Mouse (Mus musculus) kidney, embryonic 15.5 days (tissue): ENCODE results near the gene Mettl2. TPM values are rescaled to one million over a fixed set of nuclear protein-coding genes. Genes with fewer than 3 reads are reported as not detected.
"Not testable (repeated sequence)": the region's sequence is repeated elsewhere in the genome, so short reads cannot be mapped to it uniquely, and the experiment has no call there.

Experiments
- ATAC-seq: fragments of 200-750 bp; cut with Nextera tagmentation; replicated peaks from 2 replicates; pipeline ENCODE4 v1.8.0; 2017; ENCODE audit warnings: moderate TSS enrichment; ENCODE audit not compliant: low FRiP score
- H3K27ac ChIP-seq: fragments of 300-500 bp; sonication (generic); 2 replicates; pipeline ENCODE4 v1.5.1; 2015; ENCODE audit warnings: mild to moderate bottlenecking, inconsistent platforms
- H3K27me3 ChIP-seq: fragments of 300-500 bp; sonication (generic); 2 replicates; pipeline ENCODE4 v1.6.1; 2015; ENCODE audit warnings: inconsistent platforms
- H3K36me3 ChIP-seq: fragments of 300-500 bp; sonication (generic); 2 replicates; pipeline ENCODE4 v1.6.1; 2015; ENCODE audit warnings: inconsistent platforms
- H3K4me1 ChIP-seq: fragments of 300-500 bp; sonication (generic); 2 replicates; pipeline ENCODE4 v1.6.1; 2015; ENCODE audit warnings: inconsistent platforms
- H3K4me2 ChIP-seq: fragments of 300-500 bp; sonication (generic); 2 replicates; pipeline ENCODE4 v1.6.1; 2015; ENCODE audit warnings: moderate library complexity, mild to moderate bottlenecking, inconsistent platforms
- H3K4me3 ChIP-seq: fragments of 300-500 bp; sonication (generic); replicated peaks from 2 replicates; pipeline ENCODE4 v1.5.1; 2015; ENCODE audit warnings: mild to moderate bottlenecking, inconsistent platforms
- H3K9ac ChIP-seq: fragments of 300-500 bp; sonication (generic); 2 replicates; pipeline ENCODE4 v1.6.1; 2015; ENCODE audit warnings: mild to moderate bottlenecking, inconsistent platforms
- H3K9me3 ChIP-seq: fragments of 300-500 bp; sonication (generic); replicated peaks from 2 replicates; pipeline ENCODE4 v1.6.1; 2016; ENCODE audit warnings: inconsistent platforms
- WGBS: fragments of 180-500 bp; shearing (Covaris S2); methylation state at CpG from one replicate; pipeline ENCODE4 v1.1.7; 2015; ENCODE audit warnings: mixed read lengths; 5-methylcytosine and 5-hydroxymethylcytosine counted together
- polyA plus RNA-seq: library from polyadenylated mRNA; unstranded; fragments of >200 nt; fragmentation: Nextera tagmentation; extraction: Ambion mirVana; gene quantifications from 2 replicates; pipeline ENCODE4 v1.2.1, GENCODE M21; 2015

Gene Mettl2
- polyA plus RNA-seq = 45.6 TPM in 2 replicates

DNA sequence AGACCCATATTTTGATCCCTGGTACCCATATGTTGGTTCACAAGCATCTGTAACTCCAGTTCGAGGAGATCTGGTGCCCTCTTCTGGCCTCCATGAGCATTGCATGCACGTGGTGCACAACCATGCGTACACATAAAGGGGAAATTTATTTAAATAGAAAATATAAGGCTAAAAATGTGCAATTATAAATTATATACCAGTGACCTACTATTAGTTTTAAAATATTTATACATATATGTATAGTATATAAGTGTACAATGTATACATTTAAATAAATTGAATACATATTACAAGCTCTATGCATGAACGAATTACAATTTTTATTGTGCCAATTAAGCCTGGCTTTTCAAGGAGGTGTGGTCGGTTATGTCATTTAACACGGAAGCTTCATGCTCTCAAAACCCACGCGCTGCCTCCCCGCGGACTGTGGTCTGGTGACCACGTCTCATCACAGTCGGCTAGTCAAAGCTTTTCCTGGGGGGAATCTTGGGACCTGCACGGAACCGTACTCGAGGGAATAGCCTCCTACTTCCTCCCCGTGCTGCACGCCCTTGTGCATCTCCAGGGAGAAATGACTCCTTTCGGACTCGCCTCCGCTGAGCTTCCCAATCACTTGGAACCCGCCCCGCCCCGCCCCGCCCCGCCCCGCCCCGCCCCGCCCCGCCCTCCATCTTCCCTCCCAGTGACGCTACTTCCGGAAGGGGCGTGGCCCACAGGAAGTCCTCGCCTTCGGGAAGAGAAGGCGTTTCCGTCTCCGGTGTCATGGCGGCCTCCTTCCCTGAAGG is at the start of gene Mettl2:
Gene Mettl2, plus strand, starts transcription at position 691 of the 785 bp plus-strand sequence.
- Histone ChIP-seq H3K4me1 (peaks cover 23% of the 10 kb centered on the region), H3K9ac (peak within 1 kb of the TSS; percentile 88), H3K4me2 (peak within 1 kb of the TSS; percentile 75), H3K9me3 (no peaks in the 10 kb centered on the region), H3K27ac (peak within 1 kb of the TSS; percentile 86), H3K27me3 (no peaks in the 10 kb centered on the region), H3K4me3 (peak within 1 kb of the TSS; percentile 100), H3K36me3 (peaks cover 23% of the 10 kb centered on the region)
- ATAC-seq = peak; percentile 91
- WGBS = 1% methylated on average over 38 of the region's 38 CpGs

DNA sequence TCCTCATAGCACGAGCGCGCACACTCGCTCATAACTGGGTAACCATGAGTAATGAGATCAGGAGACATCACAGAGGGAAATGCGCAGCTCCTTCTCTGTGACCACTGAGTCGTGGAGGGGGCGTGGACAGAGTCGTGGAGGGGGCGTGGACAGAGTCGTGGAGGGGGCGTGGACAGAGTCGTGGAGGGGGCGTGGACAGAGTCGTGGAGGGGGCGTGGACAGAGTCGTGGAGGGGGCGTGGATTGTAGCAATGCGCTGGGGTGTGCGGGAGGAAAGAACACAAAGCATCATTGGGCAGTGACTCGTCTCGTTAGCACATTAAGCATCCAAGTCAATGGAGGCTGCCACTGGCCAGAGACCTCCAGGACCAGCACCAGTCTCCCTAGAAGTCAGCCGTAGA is 13.8 kb upstream of the Mettl2 start:
- H3K4me2 ChIP-seq = 0 out of 2 replicates have a peak overlapping the region, but pooled peaks have one; percentile 1
- H3K4me3 ChIP-seq, H3K27ac ChIP-seq, H3K4me1 ChIP-seq, H3K9ac ChIP-seq, H3K27me3 ChIP-seq, H3K36me3 ChIP-seq, H3K9me3 ChIP-seq: not testable (repeated sequence)
- WGBS = 78% methylated on average over 22 of the region's 22 CpGs
- 0 out of 2 replicates have a peak, but pooled peaks have one; percentile 29 for ATAC-seq

DNA sequence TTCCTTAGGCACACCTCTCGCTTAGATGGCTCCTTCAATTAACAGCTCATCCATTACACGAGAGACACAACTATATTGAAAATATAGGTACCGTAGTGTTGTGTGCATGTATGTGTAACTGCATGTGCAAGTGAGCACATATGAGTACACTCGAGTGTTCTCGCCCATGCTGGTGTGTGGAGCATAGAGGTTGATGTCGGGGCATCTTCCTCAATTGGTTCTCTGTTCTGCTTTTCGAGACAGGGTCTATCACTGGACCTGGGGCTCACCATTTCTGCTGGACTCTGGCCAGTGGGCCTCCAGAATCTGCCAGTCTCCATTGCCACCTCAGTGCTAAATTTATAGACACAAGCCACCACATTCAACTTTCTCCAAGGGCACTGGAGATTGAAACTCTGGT is 8.4 kb upstream of the Mettl2 start:
- H3K9ac ChIP-seq = no peak overlapping the region
- H3K36me3 ChIP-seq = no peaks in the 10 kb centered on the region
- WGBS = 90% methylated on average over 7 of the region's 7 CpGs
- H3K9me3 ChIP-seq = no peaks in the 10 kb centered on the region
- no peaks in the 10 kb centered on the region for H3K27me3 ChIP-seq
- no peak overlapping the region for H3K4me2 ChIP-seq
- no peak overlapping the region for H3K27ac ChIP-seq
- no peaks in the 10 kb centered on the region for H3K4me1 ChIP-seq
- no peak overlapping the region for H3K4me3 ChIP-seq
- no peak for ATAC-seq

DNA sequence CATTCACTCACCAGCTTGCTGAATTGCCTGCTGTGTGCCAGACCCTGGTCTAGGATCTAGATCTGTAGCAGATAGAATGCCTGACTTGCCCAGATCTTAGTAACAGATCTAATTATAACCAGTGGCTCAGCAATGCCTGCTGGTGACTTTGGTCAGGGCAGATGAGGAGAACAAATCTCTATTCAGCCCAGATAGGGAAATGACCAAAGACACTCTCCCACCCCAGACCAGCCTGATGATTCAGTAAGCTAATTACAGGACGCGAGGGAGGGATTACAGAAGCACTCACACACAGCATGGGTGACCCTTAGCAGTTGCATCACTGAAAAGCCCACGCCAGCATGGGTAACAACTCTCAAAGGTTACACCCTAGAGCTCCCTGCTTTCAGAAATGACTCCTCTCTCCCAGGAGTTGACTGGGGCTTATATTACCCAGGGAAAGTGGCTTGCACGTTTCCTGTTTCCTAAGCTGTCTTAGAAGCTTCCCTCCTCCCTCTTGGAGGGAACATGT is 5.6 kb upstream of the Mettl2 start:
- Histone ChIP-seq H3K4me2 (no peak overlapping the region), H3K9ac (no peak overlapping the region), H3K4me1 (peaks cover 10% of the 10 kb centered on the region; the same call in 1 of the 2 replicates), H3K27ac (no peak overlapping the region), H3K9me3 (no peaks in the 10 kb centered on the region), H3K36me3 (no peaks in the 10 kb centered on the region), H3K27me3 (no peaks in the 10 kb centered on the region), H3K4me3 (no peak overlapping the region)
- ATAC-seq = no peak
- 32% methylated on average over 4 of the region's 4 CpGs for WGBS

DNA sequence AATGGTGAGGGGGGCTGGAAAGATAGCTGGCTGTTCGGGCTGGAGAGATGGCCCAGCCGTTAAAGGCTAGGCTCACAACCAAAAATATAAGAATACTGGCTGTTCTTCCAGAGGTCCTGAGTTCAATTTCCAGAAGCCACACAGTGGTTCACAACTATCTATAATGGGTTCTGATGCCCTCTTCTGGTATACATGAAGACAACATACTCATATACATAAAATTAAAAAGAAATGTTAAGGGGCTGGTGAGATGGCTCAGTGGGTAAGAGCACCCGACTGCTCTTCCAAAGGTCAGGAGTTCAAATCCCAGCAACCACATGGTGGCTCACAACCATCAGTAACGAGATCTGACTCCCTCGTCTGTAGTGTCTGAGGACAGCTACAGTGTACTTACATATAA is 4.4 kb upstream of the Mettl2 start:
- WGBS = 69% methylated on average over 5 of the region's 5 CpGs
- not testable (repeated sequence) for ATAC-seq, H3K27me3 ChIP-seq, H3K9me3 ChIP-seq, H3K9ac ChIP-seq, H3K36me3 ChIP-seq, H3K27ac ChIP-seq, H3K4me3 ChIP-seq, H3K4me2 ChIP-seq
- peaks cover 11% of the 10 kb centered on the region; the same call in 1 of the 2 replicates for H3K4me1 ChIP-seq

DNA sequence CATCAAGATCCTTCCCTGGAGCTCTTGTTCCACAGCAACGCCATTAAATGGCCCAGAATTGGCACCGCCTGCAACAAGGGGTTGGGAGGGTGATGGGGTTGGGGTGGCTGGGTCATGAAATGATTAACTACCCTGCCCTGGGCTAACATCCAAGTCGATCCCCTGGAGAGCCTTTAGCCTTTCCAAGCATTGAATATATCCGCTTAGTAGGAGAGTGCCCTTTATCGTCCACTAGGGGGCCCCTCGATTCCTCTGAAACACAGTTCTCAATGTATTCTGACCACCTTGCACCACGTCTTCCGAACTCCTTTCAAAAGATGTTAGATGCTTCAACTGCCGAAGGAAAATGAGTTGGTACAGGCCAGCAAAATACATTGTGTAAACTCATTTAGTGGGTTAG is 2.2 kb upstream of the Mettl2 start:
- Histone ChIP-seq H3K4me2 (no peak overlapping the region), H3K4me1 (peaks cover 23% of the 10 kb centered on the region), H3K27me3 (no peaks in the 10 kb centered on the region), H3K9me3 (no peaks in the 10 kb centered on the region), H3K27ac (no peak overlapping the region), H3K36me3 (peaks cover 3% of the 10 kb centered on the region), H3K9ac (no peak overlapping the region), H3K4me3 (no peak overlapping the region)
- 4% methylated on average over 9 of the region's 9 CpGs for WGBS
- ATAC-seq = peak; percentile 69

DNA sequence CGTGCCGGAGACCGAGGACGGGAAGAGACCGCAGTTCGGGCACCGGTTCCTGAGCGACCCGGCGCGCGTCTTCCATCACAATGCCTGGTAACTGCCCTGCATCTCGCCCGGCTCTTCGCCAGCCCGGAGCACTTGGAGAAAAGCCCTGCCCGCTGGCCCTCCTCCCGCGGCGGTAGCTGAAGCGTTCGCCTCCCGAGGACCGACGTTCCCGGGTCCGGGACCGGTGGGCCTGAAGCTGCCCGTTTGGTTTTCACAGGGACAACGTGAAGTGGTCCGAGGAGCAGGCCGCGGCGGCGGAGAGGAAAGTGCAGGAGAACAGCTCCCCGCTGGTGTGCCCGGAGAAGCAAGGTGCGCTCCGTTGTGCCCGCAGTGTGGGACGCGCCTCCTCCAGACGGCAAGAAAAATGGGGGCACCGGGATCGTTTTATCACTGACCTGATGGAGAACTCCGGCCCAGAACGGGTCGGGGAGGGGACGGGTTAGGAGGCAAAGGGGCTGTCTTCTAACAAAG is 350 bp downstream of the Mettl2 start:
- Histone ChIP-seq H3K4me1 (peaks cover 23% of the 10 kb centered on the region), H3K36me3 (peaks cover 29% of the 10 kb centered on the region), H3K27me3 (no peaks in the 10 kb centered on the region), H3K27ac (no peak overlapping the region), H3K4me3 (peak overlapping the region; percentile 100), H3K9me3 (no peaks in the 10 kb centered on the region), H3K9ac (peak overlapping the region; percentile 88), H3K4me2 (peak overlapping the region; percentile 75)
- peak; percentile 17 for ATAC-seq
- WGBS = under 1% methylated on average over 49 of the region's 49 CpGs

DNA sequence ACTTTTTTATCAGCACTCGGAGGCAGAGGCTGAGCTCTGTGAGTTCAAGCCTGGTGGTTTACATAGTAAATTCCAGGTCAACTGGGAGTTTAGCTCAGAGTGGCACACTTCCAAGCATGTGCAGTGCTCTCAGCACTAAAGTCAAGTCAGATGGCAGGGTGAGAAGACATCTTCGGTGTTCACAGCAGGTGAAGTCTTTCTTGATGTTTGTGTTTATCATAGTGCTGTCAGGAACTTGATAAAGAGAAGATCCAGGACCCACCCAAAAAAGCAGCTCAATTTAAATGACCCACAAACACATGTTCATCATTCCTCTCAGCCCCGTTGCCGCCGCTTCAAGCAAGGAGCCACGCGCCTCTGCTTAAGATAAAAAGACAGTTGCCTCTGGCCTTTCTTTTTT is 9.5 kb downstream of the Mettl2 start:
- Histone ChIP-seq H3K9me3 (no peaks in the 10 kb centered on the region), H3K27ac (no peak overlapping the region), H3K27me3 (no peaks in the 10 kb centered on the region), H3K4me3 (no peak overlapping the region), H3K9ac (no peak overlapping the region), H3K4me1 (no peaks in the 10 kb centered on the region), H3K36me3 (peaks cover 100% of the 10 kb centered on the region), H3K4me2 (no peak overlapping the region)
- no peak for ATAC-seq
- 96% methylated on average over 7 of the region's 7 CpGs for WGBS

DNA sequence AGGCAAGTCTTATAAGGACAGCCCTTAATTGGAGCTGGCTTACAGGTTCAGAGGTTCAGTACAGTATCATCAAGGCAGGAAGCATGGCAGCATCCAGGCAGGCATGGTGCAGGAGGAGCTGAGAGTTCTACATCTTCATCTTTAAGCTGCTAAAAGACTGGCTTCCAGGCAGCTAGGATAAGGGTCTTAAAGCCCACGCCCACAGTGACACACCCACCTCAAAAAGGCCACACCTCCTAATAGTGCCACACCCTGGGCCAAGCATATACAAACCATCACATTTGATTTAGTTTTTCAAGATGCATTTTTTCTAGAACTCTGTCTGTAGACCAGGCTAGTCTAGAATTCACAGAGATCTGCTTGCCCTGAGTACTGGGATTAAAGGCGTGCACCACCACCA is 11.0 kb downstream of the Mettl2 start:
- 93% methylated on average over 2 of the region's 2 CpGs for WGBS
- not testable (repeated sequence) for H3K9me3 ChIP-seq, ATAC-seq, H3K4me3 ChIP-seq, H3K27me3 ChIP-seq, H3K9ac ChIP-seq, H3K4me2 ChIP-seq, H3K27ac ChIP-seq, H3K4me1 ChIP-seq
- H3K36me3 ChIP-seq = peaks cover 91% of the 10 kb centered on the region

DNA sequence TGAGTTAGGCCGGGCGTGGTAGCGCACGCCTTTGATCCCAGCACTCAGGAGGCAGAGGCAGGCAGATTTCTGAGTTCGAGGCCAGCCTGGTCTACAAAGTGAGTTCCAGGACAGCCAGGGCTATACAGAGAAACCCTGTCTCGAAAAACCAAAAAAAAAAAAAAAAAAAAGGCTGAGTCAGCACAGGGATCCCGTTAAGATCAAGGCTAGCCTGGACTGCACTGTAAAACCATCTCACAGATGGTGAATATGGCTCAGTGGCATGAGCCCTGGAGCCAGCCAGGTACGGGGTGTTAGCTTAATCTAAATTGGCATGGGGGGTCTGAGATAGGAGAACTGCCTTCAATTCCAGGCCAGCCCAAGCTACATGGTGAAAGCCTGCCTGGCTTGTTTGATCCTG is 14.3 kb downstream of the Mettl2 start:
- H3K9ac ChIP-seq, ATAC-seq, H3K27me3 ChIP-seq, H3K4me3 ChIP-seq, H3K27ac ChIP-seq, H3K4me1 ChIP-seq, H3K4me2 ChIP-seq, H3K9me3 ChIP-seq: not testable (repeated sequence)
- peaks cover 59% of the 10 kb centered on the region for H3K36me3 ChIP-seq
- WGBS = 90% methylated on average over 8 of the region's 8 CpGs

DNA sequence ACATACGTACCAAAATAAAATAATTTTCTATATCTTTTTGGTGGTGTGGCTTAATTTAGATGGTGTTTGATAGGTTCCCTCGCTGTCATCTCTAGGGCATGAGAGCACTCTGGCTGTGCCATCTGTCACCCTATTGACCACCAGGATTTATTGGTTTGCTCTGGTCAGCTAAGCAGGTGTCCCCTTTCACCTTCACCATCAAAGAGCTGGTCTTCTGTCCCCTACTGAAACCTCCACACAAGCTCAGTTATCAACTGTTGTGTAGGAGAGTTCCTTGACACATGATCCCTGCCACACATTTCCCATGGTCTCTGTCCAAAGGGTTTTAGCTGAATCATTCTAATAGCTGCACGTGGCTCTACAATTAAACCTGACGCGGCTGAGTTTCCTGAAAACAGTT is 14.9 kb downstream of the Mettl2 start:
- H3K4me1 ChIP-seq = peaks cover 5% of the 10 kb centered on the region; the same call in 1 of the 2 replicates
- H3K27me3 ChIP-seq = no peaks in the 10 kb centered on the region
- peaks cover 53% of the 10 kb centered on the region for H3K36me3 ChIP-seq
- ATAC-seq = peak; percentile 60
- no peak overlapping the region for H3K4me2 ChIP-seq
- H3K9me3 ChIP-seq = no peaks in the 10 kb centered on the region
- no peak overlapping the region for H3K4me3 ChIP-seq
- no peak overlapping the region for H3K9ac ChIP-seq
- H3K27ac ChIP-seq = no peak overlapping the region
- 52% methylated on average over 5 of the region's 5 CpGs for WGBS

DNA sequence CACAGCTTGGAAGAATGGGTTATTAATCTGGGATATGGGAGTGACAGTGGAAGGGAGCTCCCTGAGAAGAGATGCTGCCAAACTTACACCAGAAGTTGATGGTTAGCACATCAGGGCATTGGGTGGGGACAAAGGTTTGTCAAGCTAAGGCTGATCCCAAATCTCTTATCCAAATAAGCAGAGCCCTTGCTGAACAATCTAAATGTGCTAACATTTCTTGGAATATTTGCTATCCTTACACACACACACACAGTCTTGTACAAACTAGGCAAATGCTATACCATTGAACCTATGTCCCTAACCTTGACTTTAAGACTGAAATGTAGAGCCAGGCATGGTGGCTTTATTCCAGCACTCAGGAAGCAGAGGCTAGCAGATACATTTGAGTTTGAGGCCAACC is 17.3 kb downstream of the Mettl2 start:
- H3K4me1 ChIP-seq = peaks cover 5% of the 10 kb centered on the region; the same call in 1 of the 2 replicates
- H3K9ac ChIP-seq = no peak overlapping the region
- no peaks in the 10 kb centered on the region for H3K9me3 ChIP-seq
- peaks cover 28% of the 10 kb centered on the region for H3K36me3 ChIP-seq
- H3K27me3 ChIP-seq = no peaks in the 10 kb centered on the region
- no peak overlapping the region for H3K4me3 ChIP-seq
- no peak overlapping the region for H3K27ac ChIP-seq
- ATAC-seq = no peak
- no peak overlapping the region for H3K4me2 ChIP-seq
